Mouse (Mus musculus) liver, embryonic 15.5 days (tissue): ENCODE data around the gene Dact3. TPM values are rescaled to one million over a fixed set of nuclear protein-coding genes. Genes with fewer than 3 reads are reported as not detected.
A peak's percentile ranks its signal among the peaks of the same experiment; 100 is the strongest.

Experiments
- ATAC-seq: fragments of 200-750 bp; cut with Nextera tagmentation; 2 replicates; pipeline ENCODE4 v1.8.0; 2017; ENCODE audit warnings: moderate number of reproducible peaks, mild to moderate bottlenecking, moderate library complexity; ENCODE audit not compliant: insufficient read depth
- H3K27ac ChIP-seq: fragments of 300-500 bp; sonication (generic); replicated peaks from 2 replicates; pipeline ENCODE4 v1.5.1; 2015; ENCODE audit warnings: mild to moderate bottlenecking, inconsistent platforms
- H3K27me3 ChIP-seq: fragments of 300-500 bp; sonication (generic); 2 replicates; pipeline ENCODE4 v1.6.1; 2015; ENCODE audit warnings: mild to moderate bottlenecking, inconsistent platforms
- H3K36me3 ChIP-seq: fragments of 300-500 bp; sonication (generic); replicated peaks from 2 replicates; pipeline ENCODE4 v1.6.1; 2015; ENCODE audit warnings: moderate library complexity, mild to moderate bottlenecking, inconsistent platforms
- H3K4me1 ChIP-seq: fragments of 300-500 bp; sonication (generic); replicated peaks from 2 replicates; pipeline ENCODE4 v1.6.1; 2015; ENCODE audit warnings: inconsistent platforms
- H3K4me2 ChIP-seq: fragments of 300-500 bp; sonication (generic); 2 replicates; pipeline ENCODE4 v1.6.1; 2015; ENCODE audit warnings: moderate library complexity, mild to moderate bottlenecking, inconsistent platforms
- H3K4me3 ChIP-seq: fragments of 300-500 bp; sonication (generic); replicated peaks from 2 replicates; pipeline ENCODE4 v1.5.1; 2015; ENCODE audit warnings: mild to moderate bottlenecking, inconsistent platforms
- H3K9ac ChIP-seq: fragments of 300-500 bp; sonication (generic); 2 replicates; pipeline ENCODE4 v1.6.1; 2015; ENCODE audit warnings: moderate library complexity, mild to moderate bottlenecking, inconsistent platforms
- H3K9me3 ChIP-seq: fragments of 300-500 bp; sonication (generic); replicated peaks from 2 replicates; pipeline ENCODE4 v1.6.1; 2016; ENCODE audit warnings: inconsistent platforms
- WGBS: fragments of 180-500 bp; shearing (Covaris S2); methylation state at CpG from one replicate; pipeline ENCODE4 v1.1.7; 2015; ENCODE audit warnings: mixed read lengths; ENCODE audit not compliant: insufficient replicate concordance; 5-methylcytosine and 5-hydroxymethylcytosine counted together
- polyA plus RNA-seq: library from polyadenylated mRNA; unstranded; fragments of >200 nt; fragmentation: Nextera tagmentation; extraction: Ambion mirVana; gene quantifications from 2 replicates; pipeline ENCODE4 v1.2.1, GENCODE M21; 2015

The Dact3 gene
- polyA plus RNA-seq, 1 experiment from 2014 or later = 0.14 TPM

DNA sequence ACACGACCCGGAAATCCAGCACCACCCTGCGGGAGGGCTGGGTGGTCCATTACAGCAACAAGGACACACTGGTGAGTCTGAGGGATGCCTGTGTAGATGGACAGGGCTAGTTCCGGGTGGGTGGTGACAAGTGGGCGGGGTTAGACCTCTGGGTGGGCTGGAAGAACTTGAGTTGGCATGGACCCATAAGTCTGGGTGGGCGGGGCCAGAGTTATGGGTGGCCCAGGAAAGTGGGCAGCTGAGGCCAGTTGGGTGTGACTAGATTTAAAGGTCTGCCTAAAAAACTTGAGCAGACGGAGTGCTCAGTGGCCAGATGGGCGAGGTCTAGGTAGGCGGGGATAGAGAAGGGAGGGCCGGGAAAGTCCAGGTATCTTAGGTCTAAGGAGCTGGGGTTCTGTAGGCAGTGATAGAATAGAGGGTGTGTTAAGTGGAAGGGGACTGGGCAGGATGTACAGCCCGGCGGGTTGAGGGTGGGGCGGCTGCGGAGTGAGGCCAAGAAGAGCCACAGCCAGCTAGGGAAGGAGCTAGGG lies 21.8 kb upstream of the Dact3 start:
- H3K4me1 ChIP-seq = peaks cover 4% of the 10 kb centered on the region; the same call in 1 of the 2 replicates
- no peaks in the 10 kb centered on the region for H3K27me3 ChIP-seq
- WGBS = 78% methylated on average over 14 of the region's 14 CpGs
- no peak overlapping the region for H3K4me3 ChIP-seq
- peaks cover 44% of the 10 kb centered on the region for H3K36me3 ChIP-seq
- no peak for ATAC-seq
- no peaks in the 10 kb centered on the region for H3K9me3 ChIP-seq
- H3K9ac ChIP-seq = no peak overlapping the region
- no peak overlapping the region for H3K4me2 ChIP-seq
- H3K27ac ChIP-seq = no peak overlapping the region

DNA sequence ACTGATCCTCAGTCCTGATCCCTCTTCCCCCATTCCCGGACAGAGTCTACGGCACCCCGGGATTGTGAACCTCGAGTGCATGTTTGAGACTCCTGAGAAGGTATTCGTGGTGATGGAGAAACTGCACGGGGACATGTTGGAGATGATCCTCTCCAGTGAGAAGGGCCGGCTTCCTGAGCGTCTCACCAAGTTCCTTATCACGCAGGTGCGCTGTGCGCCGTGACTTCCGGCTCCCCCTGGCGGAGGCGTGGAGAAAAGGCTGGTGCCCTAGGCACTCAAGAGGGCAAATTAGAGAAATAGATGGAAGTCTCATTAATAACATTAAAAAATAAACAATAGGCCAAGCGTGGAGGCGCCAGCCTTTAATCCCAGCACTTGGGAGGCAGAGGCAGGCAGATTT lies 16.8 kb upstream of the Dact3 start:
- WGBS = 34% methylated on average over 17 of the region's 17 CpGs
- Histone ChIP-seq H3K4me3 (no peak overlapping the region), H3K36me3 (peaks cover 26% of the 10 kb centered on the region), H3K9me3 (no peaks in the 10 kb centered on the region), H3K4me1 (peaks cover 5% of the 10 kb centered on the region; the same call in 1 of the 2 replicates), H3K9ac (no peak overlapping the region), H3K4me2 (no peak overlapping the region), H3K27ac (no peak overlapping the region), H3K27me3 (no peaks in the 10 kb centered on the region)
- ATAC-seq = no peak

DNA sequence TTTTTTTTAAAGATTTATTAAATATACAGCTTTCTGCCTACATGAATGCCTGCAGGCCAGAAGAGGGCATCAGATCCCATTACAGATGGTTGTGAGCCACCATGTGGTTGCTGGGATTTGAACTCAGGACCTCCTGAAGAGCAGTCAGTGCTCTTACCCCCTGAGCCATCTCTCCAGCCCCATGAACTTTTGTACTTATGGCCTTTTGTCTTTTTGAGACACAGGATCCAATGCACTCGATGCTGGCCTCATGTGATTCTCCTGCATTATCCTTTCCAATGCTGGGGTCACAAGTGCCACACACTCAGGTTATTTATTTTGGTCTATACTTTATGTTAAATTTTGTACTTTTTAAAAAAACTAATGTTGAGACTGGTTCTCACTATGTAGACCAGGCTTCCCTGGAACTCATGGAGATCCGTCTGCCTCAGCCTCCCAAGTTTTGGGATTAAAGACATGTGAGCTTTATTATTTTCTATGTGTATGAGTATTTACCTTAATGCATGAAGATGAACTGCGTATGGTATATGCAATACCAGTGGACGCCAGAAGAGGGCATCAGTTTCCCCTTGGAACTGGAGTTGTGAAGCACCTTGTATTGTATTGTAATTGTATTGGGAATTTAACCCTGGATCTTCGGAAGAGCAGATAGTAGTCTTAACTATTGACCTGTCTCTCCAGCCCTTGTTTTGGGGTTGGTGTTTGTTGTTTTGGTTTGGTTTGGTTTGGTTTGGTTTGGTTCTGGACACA lies 15.0 kb upstream of the Dact3 start:
- no peak overlapping the region for H3K4me3 ChIP-seq
- WGBS = 19% methylated on average over 5 of the region's 5 CpGs
- no peak overlapping the region for H3K27ac ChIP-seq
- ATAC-seq = no peak
- no peaks in the 10 kb centered on the region for H3K27me3 ChIP-seq
- peaks cover 5% of the 10 kb centered on the region; the same call in 1 of the 2 replicates for H3K4me1 ChIP-seq
- no peak overlapping the region for H3K9ac ChIP-seq
- peaks cover 19% of the 10 kb centered on the region for H3K36me3 ChIP-seq
- H3K9me3 ChIP-seq = no peaks in the 10 kb centered on the region
- H3K4me2 ChIP-seq = no peak overlapping the region

DNA sequence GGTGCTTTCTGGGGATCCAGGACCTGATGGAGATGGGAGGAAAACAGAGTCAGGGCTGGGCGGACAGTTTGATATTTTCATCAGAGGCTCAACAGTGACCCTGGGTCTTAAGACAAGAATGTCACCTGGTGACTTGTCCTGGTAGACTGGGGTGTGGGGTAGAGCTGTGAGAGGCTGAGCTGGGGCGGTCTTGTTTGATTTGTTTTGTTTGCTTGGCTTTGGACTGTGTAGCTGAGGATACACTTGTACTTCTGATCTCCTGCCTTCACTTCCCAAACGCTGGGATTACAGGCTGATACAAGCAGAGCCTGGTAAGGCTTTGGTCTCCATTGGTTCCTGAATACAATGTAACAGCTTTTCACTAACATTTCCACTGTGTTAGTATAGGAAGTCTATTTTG lies 7.6 kb upstream of the Dact3 start:
- peak; percentile 61; the same call in 1 of the 2 replicates for ATAC-seq
- H3K27ac ChIP-seq = no peak overlapping the region; the same call in 1 of the 2 replicates
- H3K27me3 ChIP-seq = no peaks in the 10 kb centered on the region
- WGBS = 65% methylated on average over 3 of the region's 3 CpGs
- H3K4me1 ChIP-seq = no peaks in the 10 kb centered on the region; the same call in 1 of the 2 replicates
- no peak overlapping the region for H3K4me2 ChIP-seq
- no peaks in the 10 kb centered on the region for H3K9me3 ChIP-seq
- H3K4me3 ChIP-seq = no peak overlapping the region
- peaks cover 12% of the 10 kb centered on the region; the same call in 1 of the 2 replicates for H3K36me3 ChIP-seq
- no peak overlapping the region for H3K9ac ChIP-seq

DNA sequence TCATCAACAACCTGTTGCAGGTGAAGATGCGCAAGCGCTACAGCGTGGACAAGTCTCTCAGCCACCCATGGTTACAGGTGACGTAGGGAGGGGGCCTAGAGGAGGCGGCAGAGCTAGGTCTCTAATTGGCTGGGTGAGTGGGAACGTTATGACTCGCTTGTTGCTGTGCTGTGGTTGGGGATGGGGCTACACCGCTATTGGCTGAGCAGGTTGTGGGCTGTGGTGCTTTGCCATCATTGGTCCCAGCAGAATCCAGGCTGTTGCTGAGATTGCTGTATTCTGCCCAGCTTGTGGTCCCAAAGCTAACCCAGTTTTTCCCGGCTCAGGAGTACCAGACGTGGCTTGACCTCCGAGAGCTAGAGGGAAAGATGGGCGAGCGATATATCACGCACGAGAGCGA lies 5.6 kb upstream of the Dact3 start:
- ATAC-seq = peak; percentile 40; the same call in 1 of the 2 replicates
- no peak overlapping the region for H3K4me3 ChIP-seq
- 73% methylated on average over 16 of the region's 16 CpGs for WGBS

DNA sequence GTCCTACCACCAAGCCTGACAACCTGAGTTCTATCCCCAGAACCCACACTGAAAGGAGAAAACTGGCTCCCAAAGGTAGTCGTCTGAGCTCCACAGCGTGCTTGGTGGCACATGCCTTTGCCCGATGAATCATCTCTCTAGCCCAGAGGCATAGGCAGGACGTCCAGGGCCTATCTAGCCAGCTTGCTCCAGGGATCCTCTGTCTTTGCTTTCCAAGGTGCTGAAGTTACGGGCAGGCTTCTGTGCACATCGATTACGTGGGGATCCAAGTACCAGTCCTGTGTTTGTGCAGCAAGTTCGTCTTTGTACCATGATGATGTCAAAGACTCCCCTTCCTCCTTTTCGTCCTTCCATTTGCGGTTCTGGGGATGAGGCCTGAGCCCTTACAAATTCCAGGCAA lies 3.5 kb upstream of the Dact3 start:
- WGBS = 75% methylated on average over 10 of the region's 10 CpGs
- no peak for ATAC-seq
- Histone ChIP-seq H3K4me1 (peaks cover 24% of the 10 kb centered on the region), H3K27ac (no peak overlapping the region), H3K27me3 (peaks cover 15% of the 10 kb centered on the region), H3K9me3 (no peaks in the 10 kb centered on the region), H3K4me3 (no peak overlapping the region), H3K4me2 (no peak overlapping the region), H3K9ac (no peak overlapping the region), H3K36me3 (no peaks in the 10 kb centered on the region)

More for the DNA sequence above, 5.6 kb upstream of the Dact3 start:
- Histone ChIP-seq H3K27me3 (no peaks in the 10 kb centered on the region), H3K4me1 (peaks cover 6% of the 10 kb centered on the region), H3K4me2 (no peak overlapping the region), H3K9me3 (no peaks in the 10 kb centered on the region), H3K36me3 (peaks cover 12% of the 10 kb centered on the region; the same call in 1 of the 2 replicates), H3K9ac (no peak overlapping the region), H3K27ac (no peak overlapping the region)

DNA sequence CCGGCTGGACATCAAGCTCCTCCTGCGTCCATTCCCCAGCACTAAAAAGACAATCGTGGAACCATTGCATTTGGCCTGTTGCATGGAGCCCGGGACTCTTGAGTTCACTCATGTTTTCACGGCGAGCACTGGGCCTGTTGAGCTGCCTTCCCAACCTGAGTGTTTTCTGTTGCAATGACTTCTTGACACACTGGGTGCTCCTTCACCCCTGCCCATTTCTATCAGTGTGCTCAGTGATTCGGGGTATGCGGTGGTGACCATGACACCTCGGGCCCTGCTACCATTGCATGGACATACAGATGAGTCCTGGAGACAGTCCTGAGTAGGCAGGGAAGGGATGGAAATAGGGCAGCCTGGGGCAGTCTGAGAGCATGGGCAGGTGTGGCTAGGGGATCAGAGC lies 2.6 kb upstream of the Dact3 start:
- no peaks in the 10 kb centered on the region for H3K36me3 ChIP-seq
- no peak overlapping the region for H3K9ac ChIP-seq
- no peak overlapping the region for H3K4me3 ChIP-seq
- no peak overlapping the region for H3K27ac ChIP-seq
- 71% methylated on average over 9 of the region's 9 CpGs for WGBS
- H3K4me2 ChIP-seq = no peak overlapping the region
- peaks cover 26% of the 10 kb centered on the region for H3K4me1 ChIP-seq
- no peaks in the 10 kb centered on the region for H3K9me3 ChIP-seq
- peaks cover 22% of the 10 kb centered on the region for H3K27me3 ChIP-seq
- no peak for ATAC-seq

DNA sequence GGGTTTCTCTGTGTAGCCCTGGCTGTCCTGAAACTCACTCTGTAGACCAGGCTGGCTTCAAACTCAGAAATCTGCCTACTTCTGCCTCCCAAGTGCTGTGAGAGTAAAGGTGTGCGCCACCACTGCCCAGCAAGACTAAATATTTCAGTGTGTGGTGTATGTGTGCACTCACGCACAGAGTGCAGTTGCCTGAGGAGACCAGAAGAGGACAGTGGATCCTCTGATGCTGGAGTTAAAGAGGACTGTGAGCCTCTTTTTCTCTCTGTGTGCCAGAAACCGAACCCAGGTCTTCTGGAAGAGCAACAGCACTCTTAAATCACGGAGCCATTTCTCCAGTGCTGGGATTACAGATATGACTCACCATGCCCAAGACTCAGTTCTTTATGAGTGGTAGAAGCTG lies 1.7 kb upstream of the Dact3 start:
- no peak overlapping the region for H3K27ac ChIP-seq
- H3K9ac ChIP-seq = no peak overlapping the region
- peaks cover 26% of the 10 kb centered on the region for H3K4me1 ChIP-seq
- WGBS = 75% methylated on average over 4 of the region's 4 CpGs
- H3K9me3 ChIP-seq = no peaks in the 10 kb centered on the region
- no peak for ATAC-seq
- H3K4me3 ChIP-seq = no peak overlapping the region
- H3K27me3 ChIP-seq = peaks cover 22% of the 10 kb centered on the region
- H3K36me3 ChIP-seq = no peaks in the 10 kb centered on the region
- no peak overlapping the region for H3K4me2 ChIP-seq

DNA sequence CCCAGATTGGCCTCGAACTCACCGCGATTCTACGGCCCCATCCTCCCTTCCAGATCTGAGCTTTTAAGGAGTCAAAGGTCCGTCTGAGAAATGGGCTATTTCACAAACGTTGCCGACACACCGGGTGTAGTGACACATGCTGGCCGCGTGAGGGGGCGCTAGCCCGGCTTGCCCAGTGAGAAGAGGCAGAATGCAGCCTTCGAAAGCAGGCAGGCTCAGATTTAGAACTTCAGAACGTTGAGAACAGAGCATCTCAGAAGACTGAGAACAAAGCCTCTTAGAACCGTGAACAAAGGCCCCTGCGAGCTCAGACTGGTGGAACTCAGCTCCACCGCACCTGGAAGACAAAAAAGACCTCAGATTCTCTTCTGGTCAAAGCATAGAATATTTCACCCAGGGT lies 927 bp upstream of the Dact3 start:
- no peak overlapping the region for H3K9ac ChIP-seq

DNA sequence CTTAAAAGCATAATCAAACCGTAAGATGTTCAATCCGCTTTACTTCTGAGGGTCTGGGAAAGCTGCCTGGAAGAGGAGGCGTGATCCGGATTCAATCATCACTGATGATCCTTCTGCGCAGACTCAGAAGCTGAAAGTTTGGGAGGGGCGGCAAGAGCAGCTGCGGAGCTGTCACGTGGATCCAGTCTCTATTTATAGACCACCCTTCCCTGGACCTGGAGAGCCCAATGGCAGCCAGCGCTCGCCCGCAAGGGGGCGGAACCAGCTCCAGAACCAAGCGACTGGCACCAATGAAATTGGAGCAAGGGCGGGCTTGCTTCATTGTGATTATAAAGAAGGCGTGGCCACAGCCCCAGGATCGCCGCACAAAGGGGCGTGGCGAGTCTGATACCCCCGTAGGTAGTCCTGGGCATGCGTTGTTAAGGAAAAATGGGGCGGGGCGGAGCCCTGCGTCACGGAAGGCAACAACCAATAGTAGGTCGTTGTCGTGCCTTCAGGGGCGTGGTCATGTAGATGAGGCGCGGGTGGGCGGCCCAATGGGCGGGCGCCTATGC lies 284 bp upstream of the Dact3 start:
- peaks cover 28% of the 10 kb centered on the region for H3K27me3 ChIP-seq
- peak overlapping the region; percentile 54 for H3K27ac ChIP-seq
- no peaks in the 10 kb centered on the region for H3K36me3 ChIP-seq
- peaks cover 26% of the 10 kb centered on the region for H3K4me1 ChIP-seq
- H3K9ac ChIP-seq = no peak overlapping the region
- peak; percentile 93 for ATAC-seq
- H3K9me3 ChIP-seq = no peaks in the 10 kb centered on the region
- H3K4me3 ChIP-seq = peak overlapping the region; percentile 62
- peak overlapping the region; percentile 93 for H3K4me2 ChIP-seq
- under 1% methylated on average over 33 of the region's 33 CpGs for WGBS

More for the DNA sequence above, 927 bp upstream of the Dact3 start:
- Histone ChIP-seq H3K4me2 (peak overlapping the region; percentile 93), H3K27ac (peak overlapping the region; percentile 54), H3K9me3 (no peaks in the 10 kb centered on the region), H3K4me1 (peaks cover 26% of the 10 kb centered on the region), H3K27me3 (peaks cover 28% of the 10 kb centered on the region), H3K36me3 (no peaks in the 10 kb centered on the region), H3K4me3 (peak overlapping the region; percentile 62)
- 2% methylated on average over 17 of the region's 17 CpGs for WGBS
- ATAC-seq = no peak

DNA sequence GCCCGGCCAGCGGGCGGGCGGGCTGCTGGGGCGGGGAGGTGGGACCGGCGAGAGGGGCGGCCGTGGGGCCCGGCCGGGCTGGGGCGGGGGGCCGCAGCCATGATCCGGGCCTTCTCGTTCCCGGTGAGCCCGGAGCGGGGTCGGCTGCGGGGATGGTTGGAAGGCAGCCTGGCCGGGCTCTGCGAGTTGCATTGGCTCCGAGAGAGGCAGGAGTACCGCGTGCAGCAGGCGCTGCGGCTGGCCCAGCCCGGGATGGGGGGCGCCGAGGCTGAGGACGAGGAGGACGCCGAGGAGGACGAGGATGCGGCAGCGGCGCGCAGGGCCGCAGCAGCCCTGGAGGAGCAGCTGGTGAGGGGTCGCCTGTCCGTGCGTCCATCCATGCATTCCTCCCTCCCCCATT lies 209 bp downstream of the Dact3 start:
- no peaks in the 10 kb centered on the region for H3K9me3 ChIP-seq
- H3K27ac ChIP-seq = no peak overlapping the region
- peak; percentile 13 for ATAC-seq
- H3K27me3 ChIP-seq = peaks cover 32% of the 10 kb centered on the region
- peak overlapping the region; percentile 93 for H3K4me2 ChIP-seq
- H3K36me3 ChIP-seq = no peaks in the 10 kb centered on the region
- H3K4me1 ChIP-seq = peaks cover 30% of the 10 kb centered on the region
- H3K4me3 ChIP-seq = peak overlapping the region; percentile 62
- H3K9ac ChIP-seq = peak overlapping the region; percentile 43
- under 1% methylated on average over 41 of the region's 42 CpGs for WGBS
